Mouse (Mus musculus): Measurements from ENCODE around the gene Slc24a4.

DNA sequence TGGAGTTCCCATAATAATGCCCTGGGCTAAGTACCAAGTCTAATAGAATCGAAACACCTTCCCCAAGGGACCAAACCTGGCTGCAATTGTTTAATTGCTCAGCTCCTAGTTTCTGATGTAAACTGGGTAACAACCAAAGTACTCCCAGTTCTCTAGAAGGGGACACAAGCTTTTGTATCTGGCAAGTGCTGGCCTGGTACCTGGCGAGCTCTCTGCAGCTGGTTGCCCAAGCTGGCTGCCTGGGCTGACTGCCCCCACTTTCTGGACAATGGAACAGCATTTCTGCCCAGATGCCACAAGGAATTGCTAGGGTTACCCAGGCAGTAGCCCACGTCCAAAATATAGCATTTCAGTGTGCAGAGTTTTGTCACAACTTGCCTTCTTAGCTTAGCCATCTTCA, 12.0 kb upstream of the Slc24a4 start:
- TF ChIP-seq ZNF384 (IDR thresholded peaks at IDR 0.05; ENCODE audit: low read depth, low read length) (no peak), TBP (conservative IDR thresholded peaks at IDR 0.05; ENCODE audit: low read depth, low read length) (no peak), KAT2A (IDR thresholded peaks at IDR 0.05; ENCODE audit: insufficient replicate concordance, low read length) (no peak), RCOR1 (conservative IDR thresholded peaks at IDR 0.05; ENCODE audit: low read depth, low read length) (no peak), EP300 (IDR thresholded peaks at IDR 0.05; ENCODE audit: low read length) (no peak), MAX (IDR thresholded peaks at IDR 0.05; ENCODE audit: low read length) (no peak), MYC (IDR thresholded peaks at IDR 0.05; ENCODE audit: low read depth, low read length) (no peak), CTCF (conservative IDR thresholded peaks at IDR 0.05 in 1 of 2, IDR thresholded peaks at IDR 0.05 in 1 of 2; ENCODE audit: low read depth in 2 of 2, low read length in 2 of 2) (no peak), SMC3 (IDR thresholded peaks at IDR 0.05; ENCODE audit: low read depth, low read length) (no peak), ZMIZ1 (IDR thresholded peaks at IDR 0.05; ENCODE audit: low read depth, low read length) (no peak), BHLHE40 (IDR thresholded peaks at IDR 0.05; ENCODE audit: low read depth, low read length) (no peak), UBTF (IDR thresholded peaks at IDR 0.05; ENCODE audit: low read depth, low read length) (no peak), HCFC1 (IDR thresholded peaks at IDR 0.05; ENCODE audit: low read depth, low read length) (no peak)
